Mouse (Mus musculus) cerebellum, postnatal 25 days (tissue): ENCODE results near the gene Tdrd3.

Source experiments
- DNase-seq, 2 experiments: peaks; one replicate each; pipeline ENCODE4 v3.0.0; 2021; ENCODE audit warnings: mixed read lengths in 2 of 2

Gene Tdrd3

DNA sequence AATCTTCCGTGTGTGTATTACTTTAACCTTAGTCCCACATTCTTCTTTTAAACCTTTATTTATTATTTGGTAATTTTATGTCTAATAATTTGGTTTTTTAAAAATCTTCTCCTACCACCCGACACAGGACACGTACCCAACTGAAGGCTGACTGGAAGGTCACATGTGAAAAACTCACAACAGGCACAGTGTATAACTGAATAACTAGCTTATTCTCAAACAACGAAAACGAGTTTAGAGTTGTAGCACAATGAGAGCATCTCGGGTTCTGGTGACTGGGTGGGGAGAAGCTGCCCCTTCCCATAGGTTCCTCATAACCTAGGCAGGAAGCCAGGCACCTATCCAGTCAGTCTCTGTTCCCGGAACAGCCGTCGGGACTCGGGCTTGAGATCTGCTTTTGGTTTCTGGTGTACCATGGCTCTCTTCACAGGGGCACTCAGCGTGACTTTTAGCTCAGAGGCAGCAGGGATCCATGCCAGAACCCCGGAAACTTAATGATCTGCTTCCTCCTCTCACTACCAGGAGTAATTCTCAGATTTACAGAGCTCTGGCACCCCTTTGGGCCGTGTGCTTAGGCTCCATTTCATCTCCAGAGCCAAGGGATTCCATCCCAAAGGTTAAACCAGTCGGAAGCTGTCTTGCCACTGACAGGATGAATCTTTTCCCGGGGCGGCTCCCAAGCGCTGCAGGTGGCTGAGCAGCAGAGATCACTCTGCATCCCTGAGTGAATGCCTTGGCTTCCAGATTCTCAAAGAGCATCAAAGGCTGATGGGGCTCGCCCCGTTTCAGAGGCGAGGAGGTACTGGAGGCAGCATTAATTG lies 151.4 kb downstream of the Tdrd3 start:
- DNase-seq, result peak; percentile 44 to 59

DNA sequence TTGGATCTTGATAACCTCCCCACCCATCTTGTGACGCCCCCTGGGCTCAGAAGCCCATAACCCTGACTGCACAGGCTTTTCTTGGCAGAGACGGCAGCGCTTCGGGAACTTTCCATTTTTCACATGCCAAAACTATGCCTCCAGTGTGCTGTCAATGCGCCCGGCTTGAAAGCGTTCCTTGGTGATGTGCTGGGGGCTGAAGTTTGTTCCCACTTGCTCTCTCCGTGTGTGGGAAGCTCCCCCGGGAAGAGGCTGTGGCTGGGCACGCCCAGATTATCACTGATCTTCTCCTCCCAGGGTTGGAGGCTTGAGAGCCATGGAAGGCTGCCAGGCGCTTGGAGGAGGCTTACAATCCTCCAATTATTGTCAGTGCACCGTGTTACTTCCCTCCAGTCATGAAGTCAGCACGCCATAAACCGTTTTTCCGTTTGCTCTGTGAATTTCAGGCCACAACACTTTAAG lies 152.0 kb downstream of the Tdrd3 start:
- DNase-seq, result peak; percentile 55 to 70

DNA sequence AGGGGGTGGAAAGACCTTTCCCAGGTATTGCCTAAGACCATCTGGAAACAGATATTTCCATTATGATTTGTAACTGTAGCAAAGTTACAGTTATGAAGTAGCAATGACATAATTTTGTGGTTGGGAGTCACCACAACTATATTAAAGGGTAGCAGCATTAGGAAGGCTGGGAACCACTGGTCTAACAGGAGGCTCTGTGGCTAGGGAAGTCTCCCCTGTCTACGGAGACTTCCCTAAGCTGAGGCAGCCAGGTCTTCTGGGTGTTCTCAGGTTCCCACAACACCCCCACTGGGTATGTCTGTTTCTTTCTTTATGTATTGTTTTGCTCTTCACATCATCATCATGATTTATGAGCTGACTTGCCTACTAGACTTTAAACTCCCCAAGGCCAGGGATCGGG lies 153.0 kb downstream of the Tdrd3 start:
- no peak for DNase-seq

DNA sequence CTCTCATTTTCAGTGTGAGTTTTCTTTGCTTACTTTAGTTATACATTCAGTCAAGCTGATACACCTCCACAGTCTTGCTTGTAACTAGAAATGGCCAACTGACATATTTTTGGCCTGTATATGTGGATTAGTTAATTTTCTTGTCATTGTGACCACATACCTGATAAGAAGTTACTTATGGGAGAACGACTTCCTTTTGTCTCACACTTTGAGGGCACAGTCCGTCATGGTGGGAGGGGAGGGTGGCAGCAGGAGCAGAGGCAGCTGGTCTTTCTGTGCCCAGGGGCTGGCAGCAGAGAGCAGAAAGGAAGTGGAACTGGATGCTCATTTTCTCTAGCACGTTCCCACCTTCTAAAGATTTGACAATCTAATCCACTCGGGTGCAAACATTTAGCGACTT lies 156.0 kb downstream of the Tdrd3 start:
- DNase-seq, result no peak

DNA sequence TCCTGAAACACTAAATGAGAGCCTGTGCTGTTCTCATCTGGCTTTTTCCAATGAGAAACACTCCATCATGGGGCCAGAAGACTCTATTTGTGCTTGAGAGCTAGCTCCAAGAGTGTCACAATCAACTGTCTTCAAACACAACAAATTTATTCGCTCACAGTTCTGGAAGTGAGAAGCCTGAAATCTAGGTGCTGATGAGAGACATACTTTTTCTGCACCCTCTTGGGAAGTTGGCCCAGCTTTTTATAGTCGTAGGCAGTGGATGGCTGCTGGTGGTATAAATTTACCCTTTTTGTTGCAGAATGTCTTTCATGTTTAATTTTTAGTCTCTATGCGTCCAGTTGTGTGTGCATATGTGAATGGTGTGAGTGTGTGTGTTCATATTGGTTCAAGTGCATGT lies 166.2 kb downstream of the Tdrd3 start:
- no peak for DNase-seq
